Mouse (Mus musculus) cortical plate, adult 2 months (tissue): Measurements from ENCODE around the gene Ptpn4. TPM values are rescaled to one million over a fixed set of nuclear protein-coding genes. Genes with fewer than 3 reads are reported as not detected.

ENCODE experiments used
- H3K27ac ChIP-seq: fragments of 200-500 bp; 2 replicates; pipeline ENCODE4 v1.5.1; 2012; ENCODE audit warnings: low read length, control low read depth, inconsistent platforms; ENCODE audit not compliant: insufficient read depth
- H3K4me1 ChIP-seq: fragments of 200-500 bp; 2 replicates; pipeline ENCODE4 v1.6.1; 2011; ENCODE audit warnings: low read length; ENCODE audit not compliant: control insufficient read depth, insufficient read depth
- H3K4me3 ChIP-seq: fragments of 200-500 bp; 2 replicates; pipeline ENCODE4 v1.5.1; 2011; ENCODE audit warnings: mild to moderate bottlenecking, low read length, control low read depth; ENCODE audit not compliant: insufficient read depth
- CTCF ChIP-seq: fragments of 200-500 bp; IDR thresholded peaks from 2 replicates; pipeline ENCODE4 v1.5.1; 2011; ENCODE audit warnings: mild to moderate bottlenecking, control low read depth, low read length; ENCODE audit not compliant: insufficient read depth; ENCODE audit errors: extremely low read depth
- POLR2A ChIP-seq: fragments of 200-500 bp; IDR thresholded peaks from 2 replicates; pipeline ENCODE4 v1.6.1; 2011; ENCODE audit warnings: mild to moderate bottlenecking, low read length, control low read depth; ENCODE audit not compliant: insufficient read depth; ENCODE audit errors: extremely low read depth
- polyA plus RNA-seq: library from polyadenylated mRNA; depleted of rRNA; stranded (reverse); fragments of >200 nt; gene quantifications from 2 replicates; pipeline ENCODE4 v1.2.3, GENCODE M21; 2012

The Ptpn4 gene
- polyA plus RNA-seq, 1 experiment: 20.4 TPM

GRCm38 (mm10) chr1:119649627-119650026 lies 187.8 kb downstream of the Ptpn4 start:
- Histone ChIP-seq H3K4me3 (no peak overlapping the region), H3K27ac (no peak overlapping the region), H3K4me1 (no peaks in the 10 kb centered on the region)
- TF ChIP-seq POLR2A: no peak
- TF ChIP-seq CTCF: no peak

- Histone ChIP-seq H3K4me3 (peak within 1 kb of the TSS; percentile 90), H3K4me1 (no peaks in the 10 kb centered on the region), H3K27ac (peak within 1 kb of the TSS; percentile 47; the same call in 1 of the 2 replicates)
- TF ChIP-seq POLR2A (0 out of 2 replicates have a peak, but pooled peaks have one; percentile 4), CTCF (no peak)
These were observed 189.0 kb downstream of the Ptpn4 start, which contains the start of gene Epb41l5 for GRCm38 (mm10) chr1:119648205-119649111. Gene Epb41l5, minus strand, starts transcription at chr1:119649000.

DNA sequence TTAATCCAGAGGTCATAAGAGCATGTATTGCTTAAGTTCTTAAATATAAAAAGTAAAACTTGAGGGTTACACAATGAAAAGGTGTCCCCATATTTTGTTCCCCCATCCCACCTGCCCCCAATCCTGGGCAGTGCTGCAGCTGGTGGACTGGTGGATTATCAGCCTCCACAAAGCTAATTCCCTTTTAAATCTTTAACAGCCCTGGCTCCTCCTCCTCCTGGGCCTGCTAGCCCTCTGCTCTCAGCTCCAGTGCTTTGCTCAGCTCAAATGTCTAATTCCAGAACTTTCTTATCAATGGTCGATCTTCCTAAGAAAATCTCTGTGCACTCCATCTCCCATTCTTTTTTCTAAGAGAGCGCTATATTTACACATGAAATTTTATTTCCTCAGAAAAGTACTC lies 191.1 kb downstream of the Ptpn4 start:
- Histone ChIP-seq H3K4me1 (no peaks in the 10 kb centered on the region), H3K27ac (no peak overlapping the region), H3K4me3 (no peak overlapping the region)
- TF ChIP-seq CTCF (no peak), POLR2A (no peak)

- Histone ChIP-seq H3K27ac (no peak overlapping the region), H3K4me3 (no peak overlapping the region), H3K4me1 (no peaks in the 10 kb centered on the region)
- no peak for TF ChIP-seq CTCF
- TF ChIP-seq POLR2A: no peak
These were observed 195.0 kb downstream of the Ptpn4 start for GRCm38 (mm10) chr1:119642367-119642766.

DNA sequence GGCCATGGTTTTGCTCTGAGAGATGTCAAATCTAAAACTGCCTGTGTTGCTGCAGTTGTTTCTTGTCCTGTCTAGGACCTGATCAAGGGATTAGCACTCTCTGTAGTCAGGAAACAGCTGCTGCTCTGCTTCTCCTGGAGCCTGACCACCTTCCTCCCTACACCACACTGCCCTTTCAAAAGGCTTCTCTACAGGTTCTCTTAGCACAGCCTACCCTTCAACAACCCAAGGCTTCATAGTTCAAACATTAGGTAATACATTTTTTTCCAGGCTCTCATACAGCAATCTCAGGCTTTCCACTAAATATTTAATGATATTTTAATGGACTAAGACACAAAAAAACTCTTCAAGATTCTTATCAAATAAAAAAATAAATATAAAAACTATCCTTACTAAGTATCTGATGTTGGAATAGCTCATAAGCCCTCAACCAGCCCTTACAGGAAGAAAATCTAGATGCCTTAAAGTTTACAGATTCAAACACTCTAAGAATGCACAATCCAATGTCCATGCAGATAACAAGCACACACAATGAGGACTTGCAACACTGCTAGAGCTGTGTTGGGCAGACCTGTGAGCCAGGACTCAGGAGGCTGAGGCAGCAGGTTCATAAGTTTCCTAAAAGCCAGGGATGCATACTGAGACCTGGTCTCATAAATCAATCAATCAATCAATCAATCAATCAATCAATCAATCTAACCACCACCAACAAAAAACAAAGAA lies 196.2 kb downstream of the Ptpn4 start:
- no peak overlapping the region for H3K27ac ChIP-seq
- TF ChIP-seq POLR2A: no peak
- no peak for TF ChIP-seq CTCF
- no peaks in the 10 kb centered on the region for H3K4me1 ChIP-seq
- H3K4me3 ChIP-seq: no peak overlapping the region

GRCm38 (mm10) chr1:119640006-119640405 lies 197.4 kb downstream of the Ptpn4 start:
- no peak overlapping the region for H3K4me3 ChIP-seq
- no peaks in the 10 kb centered on the region for H3K4me1 ChIP-seq
- TF ChIP-seq CTCF (no peak), POLR2A (no peak)
- H3K27ac ChIP-seq: no peak overlapping the region

DNA sequence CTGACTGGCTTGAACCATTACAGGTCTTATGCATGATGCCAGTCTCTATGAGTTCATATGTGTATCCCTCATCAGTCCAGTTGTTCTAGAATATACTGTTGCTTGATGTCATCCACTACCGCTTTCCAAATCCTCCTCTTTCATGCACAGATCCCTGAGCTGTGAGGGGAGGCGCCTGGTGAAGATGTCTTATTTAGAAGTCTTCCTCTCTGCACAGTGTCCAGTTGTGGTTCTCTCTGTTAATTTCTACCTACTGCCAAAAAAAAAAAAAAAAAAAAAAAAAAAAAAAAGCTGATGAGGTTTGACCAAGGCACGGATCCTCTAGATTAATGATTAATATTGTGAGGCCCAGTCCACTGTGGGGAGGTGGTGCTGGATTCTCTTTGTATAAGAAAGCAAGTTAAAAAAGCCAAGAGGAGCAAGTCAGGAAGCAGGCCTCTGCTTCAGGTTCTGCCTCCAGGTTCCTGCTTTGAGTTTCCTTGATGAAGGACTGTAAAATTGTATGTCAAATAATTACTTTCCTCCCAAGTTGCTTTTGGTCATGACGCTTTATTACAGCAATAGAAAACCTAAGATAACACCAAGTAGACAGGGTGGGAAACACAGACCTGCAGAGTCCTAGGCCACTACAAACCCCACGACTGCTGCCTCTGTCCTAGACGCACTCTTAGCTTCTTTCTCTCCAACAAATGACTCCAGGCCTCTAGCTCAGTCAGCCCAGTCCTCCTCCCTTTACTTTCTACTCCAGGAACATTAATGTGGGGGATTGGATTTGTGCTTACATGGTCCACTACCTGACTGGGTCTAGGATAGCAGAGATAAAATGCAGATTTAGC lies 200.0 kb downstream of the Ptpn4 start:
- TF ChIP-seq POLR2A: no peak
- no peak for TF ChIP-seq CTCF
- no peak overlapping the region for H3K4me3 ChIP-seq
- H3K4me1 ChIP-seq: no peaks in the 10 kb centered on the region
- H3K27ac ChIP-seq: no peak overlapping the region

DNA sequence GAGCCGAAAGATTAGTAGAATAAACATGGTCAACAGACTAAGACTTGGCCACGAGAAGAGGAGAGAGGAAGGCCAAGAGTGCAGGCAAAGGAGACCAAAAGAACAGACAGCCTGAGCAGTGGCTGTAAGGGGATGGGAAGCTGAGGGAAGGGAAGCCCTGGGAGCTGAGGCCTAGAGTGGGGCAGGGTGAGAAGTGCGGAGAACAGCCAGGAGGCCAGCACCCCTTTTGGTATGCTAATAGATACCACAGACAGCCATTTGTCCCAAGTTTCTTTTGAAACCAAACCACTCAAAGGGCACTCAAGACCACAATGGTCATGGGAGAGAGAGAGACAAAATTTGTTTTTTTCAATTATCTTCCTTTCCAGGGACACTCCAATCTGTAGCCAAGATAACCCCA lies 202.7 kb downstream of the Ptpn4 start:
- no peak overlapping the region; the same call in 1 of the 2 replicates for H3K27ac ChIP-seq
- H3K4me3 ChIP-seq: no peak overlapping the region
- no peaks in the 10 kb centered on the region for H3K4me1 ChIP-seq
- no peak for TF ChIP-seq POLR2A
- no peak for TF ChIP-seq CTCF

- H3K4me1 ChIP-seq: no peaks in the 10 kb centered on the region; the same call in 1 of the 2 replicates
These were observed 207.0 kb downstream of the Ptpn4 start for GRCm38 (mm10) chr1:119630428-119630827.

More at GRCm38 (mm10) chr1:119630428-119630827, 207.0 kb downstream of the Ptpn4 start:
- Histone ChIP-seq H3K27ac (no peak overlapping the region), H3K4me3 (no peak overlapping the region)
- TF ChIP-seq CTCF (no peak), POLR2A (no peak)
